Mouse (Mus musculus): ENCODE measurements around the gene Stk16. TPM values are rescaled to one million over a fixed set of nuclear protein-coding genes. Genes with fewer than 3 reads are reported as not detected.

The Stk16 gene
- total RNA-seq, 2 experiments from 2014 or later = 88.3 to 92.4 TPM

GRCm38 (mm10) chr1:75262969-75263951 lies 52.6 kb downstream of the Stk16 start:
- peak in 1 of 2 experiments; percentile 50 for DNase-seq (ENCODE audit: extremely low spot score in 1 of 2, low spot score in 1 of 2)

GRCm38 (mm10) chr1:75264091-75264880 lies 53.6 kb downstream of the Stk16 start, which contains the start of gene Ptprn:
Gene Ptprn (minus strand): TSS chr1:75264502.
- peak; percentile 53 to 63 for DNase-seq (ENCODE audit: extremely low spot score in 1 of 2, low spot score in 1 of 2)

Small RNA genes within 50 kb of the gene (microRNA-seq; reads per million reads assigned to microRNA genes)
- 0 reads per million in 2 experiments for gene Gm27943

Other genes with a start within 250 kb of the Stk16 start
- 1 to 10 TPM; 2.7 to 3.2 TPM for gene Nhej1, start 85.6 kb upstream of the Stk16 start, total RNA-seq (2021)
- under 1 TPM; 0.30 to 0.35 TPM for gene Slc23a3, start 76.9 kb upstream of the Stk16 start, total RNA-seq (2021)
- gene Cnppd1, start 68.1 kb upstream of the Stk16 start, total RNA-seq (2021) = 10 to 100 TPM; 26.6 to 38.6 TPM
- gene Retreg2, start 68.1 kb upstream of the Stk16 start, total RNA-seq (2021) = 100 to 1,000 TPM; 172 to 177 TPM
- gene Zfand2b, start 42.2 kb upstream of the Stk16 start, total RNA-seq (2021) = 10 to 100 TPM; 33.8 to 34.5 TPM
- gene Abcb6, start 30.4 kb upstream of the Stk16 start, total RNA-seq (2021) = 10 to 100 TPM; 25.2 to 28.0 TPM
- 10 to 100 TPM; 19.4 to 24.0 TPM for gene Ankzf1, start 18.7 kb upstream of the Stk16 start, total RNA-seq (2021)
- gene Atg9a, start 18.6 kb upstream of the Stk16 start, total RNA-seq (2021) = 100 to 1,000 TPM; 119 to 121 TPM
- gene Glb1l, start within 50 bp of the Stk16 start, total RNA-seq (2021) = 10 to 100 TPM; 12.6 to 14.4 TPM
- gene Tuba4a, start 9.0 kb downstream of the Stk16 start, total RNA-seq (2021) = 100 to 1,000 TPM; 560 to 573 TPM
- gene A630095N17Rik, start 21.3 kb downstream of the Stk16 start, total RNA-seq (2021) = not detected
- 10 to 100 TPM; 72.6 to 78.9 TPM for gene Dnajb2, start 25.6 kb downstream of the Stk16 start, total RNA-seq (2021)
- 100 to 1,000 TPM; 369 to 386 TPM for gene Ptprn, start 53.7 kb downstream of the Stk16 start, total RNA-seq (2021)
- 100 to 1,000 TPM in 1 of 2 experiments, 10 to 100 TPM in 1; 63.7 to 105 TPM for gene Resp18, start 67.6 kb downstream of the Stk16 start, total RNA-seq (2021)
- gene Dnpep, start 107.2 kb downstream of the Stk16 start, total RNA-seq (2021) = 10 to 100 TPM; 43.3 to 49.5 TPM
- gene Des, start 149.5 kb downstream of the Stk16 start, total RNA-seq (2021) = 1 to 10 TPM in 1 of 2 experiments, under 1 TPM in 1; 0.94 to 1.2 TPM
- gene Speg, start 164.5 kb downstream of the Stk16 start, total RNA-seq (2021) = 100 to 1,000 TPM; 154 to 196 TPM
- gene Gmppa, start 225.1 kb downstream of the Stk16 start, total RNA-seq (2021) = 10 to 100 TPM; 60.5 to 66.7 TPM
- 1 to 10 TPM; 8.9 to 9.9 TPM for gene Asic4, start 239.6 kb downstream of the Stk16 start, total RNA-seq (2021)

Data from layer of hippocampus, postnatal 25 days (tissue).